9 mouse cellular contexts compared by ENCODE assay signal in genomic region chr9:88520122-88520848, GRCm38 (mm10). TPM values are rescaled to one million over a fixed set of nuclear protein-coding genes. Genes with fewer than 3 reads are reported as not detected.
A peak's percentile ranks its signal among the peaks of the same experiment; 100 is the strongest.
DNase-seq lines count a peak whose midpoint lies in the region; ATAC-seq and TF ChIP-seq lines count a peak whose summit lies in the region.
"Had no signal": no experiment of that assay in that cellular context is flagged by ENCODE, and none has a peak within 500 bp of the region (broad histone marks: within the 10 kb centered on the region; RNA-seq: fewer than 3 reads in every experiment).

No protein-coding gene starts in this region.

- H3K4me3 ChIP-seq in neural tube, embryonic 11.5 days (ENCODE audit: low read depth, low read length) = peak overlapping the region; percentile 68; the same call in 1 of the 2 replicates
- peak overlapping the region; percentile 100 for H3K4me3 ChIP-seq in embryonic fibroblast, embryonic 13.5 days (ENCODE audit: insufficient read depth, low read length)
- no peak overlapping the region for H3K4me3 ChIP-seq in limb, embryonic 15.5 days
- H3K4me3 ChIP-seq in stomach, embryonic 15.5 days (replicated peaks) = no peak overlapping the region

- H3K36me3 ChIP-seq in neural tube, embryonic 11.5 days (ENCODE audit: control insufficient read depth, insufficient read depth, low read length) = 0 out of 2 replicates have a peak, but pooled peaks cover 2% of the 10 kb centered on the region
- 0 out of 2 replicates have a peak, but pooled peaks cover 10% of the 10 kb centered on the region for H3K36me3 ChIP-seq in limb, embryonic 15.5 days
- 0 out of 2 replicates have a peak, but pooled peaks cover 5% of the 10 kb centered on the region for H3K36me3 ChIP-seq in stomach, embryonic 15.5 days

- TF ChIP-seq POLR2A in embryonic fibroblast, embryonic 13.5 days (IDR thresholded peaks at IDR 0.05; ENCODE audit: low read depth, low read length) = peak; percentile 51

- no peaks in the 10 kb centered on the region for H3K27me3 ChIP-seq in neural tube, embryonic 11.5 days (ENCODE audit: control insufficient read depth, insufficient read depth, low read length)
- no peaks in the 10 kb centered on the region for H3K27me3 ChIP-seq in limb, embryonic 15.5 days
- H3K27me3 ChIP-seq in stomach, embryonic 15.5 days (replicated peaks) = no peaks in the 10 kb centered on the region

- no peaks in the 10 kb centered on the region for H3K9me3 ChIP-seq in neural tube, embryonic 11.5 days (ENCODE audit: control insufficient read depth, low read length)
- H3K9me3 ChIP-seq in limb, embryonic 15.5 days = no peaks in the 10 kb centered on the region
- H3K9me3 ChIP-seq in stomach, embryonic 15.5 days = no peaks in the 10 kb centered on the region

- no peak for TF ChIP-seq CTCF in embryonic fibroblast, embryonic 13.5 days (IDR thresholded peaks at IDR 0.05; ENCODE audit: borderline replicate concordance, insufficient read depth, low read length)

- no peak for DNase-seq in neural tube, embryonic 11.5 days (ENCODE audit: low spot score)
- DNase-seq in neural tube, embryonic 10.5 days (ENCODE audit: extremely low spot score, low spot score) = no peak
- DNase-seq in kidney, postnatal 25 days = no peak
- DNase-seq in kidney, adult 8-10 months = no peak
- DNase-seq in adrenal gland, adult 2 months = no peak
- DNase-seq: kidney, adult 11 months had no signal

- no peak overlapping the region for H3K9ac ChIP-seq in neural tube, embryonic 11.5 days (ENCODE audit: low read length)
- H3K9ac ChIP-seq in limb, embryonic 15.5 days = no peak overlapping the region
- no peak overlapping the region for H3K9ac ChIP-seq in stomach, embryonic 15.5 days

- H3K27ac ChIP-seq in neural tube, embryonic 11.5 days (ENCODE audit: low read depth, low read length) = no peak overlapping the region
- peak overlapping the region; percentile 19; the same call in 1 of the 2 replicates for H3K27ac ChIP-seq in embryonic fibroblast, embryonic 13.5 days (ENCODE audit: insufficient read depth, low read length)
- H3K27ac ChIP-seq in limb, embryonic 15.5 days = no peak overlapping the region; the same call in 1 of the 2 replicates
- H3K27ac ChIP-seq in stomach, embryonic 15.5 days = no peak overlapping the region

- peak overlapping the region; percentile 48 for H3K4me2 ChIP-seq in neural tube, embryonic 11.5 days (ENCODE audit: low read depth)
- H3K4me2 ChIP-seq in limb, embryonic 15.5 days = peak overlapping the region; percentile 45; the same call in 1 of the 2 replicates
- H3K4me2 ChIP-seq in stomach, embryonic 15.5 days = peak overlapping the region; percentile 62

- no peak for ATAC-seq in neural tube, embryonic 11.5 days (ENCODE audit: insufficient read depth, low FRiP score, low TSS enrichment)
- ATAC-seq in limb, embryonic 15.5 days (ENCODE audit: insufficient number of reproducible peaks, low FRiP score, low TSS enrichment, low read depth) = no peak
- ATAC-seq in stomach, embryonic 15.5 days (ENCODE audit: insufficient read depth, low FRiP score, low read depth) = no peak

- WGBS in neural tube, embryonic 11.5 days = 20% methylated on average over 2 of the region's 2 CpGs
- 24% methylated on average over 2 of the region's 2 CpGs for WGBS in limb, embryonic 15.5 days
- WGBS in stomach, embryonic 15.5 days = 26% methylated on average over 2 of the region's 2 CpGs

- peaks cover 9% of the 10 kb centered on the region for H3K4me1 ChIP-seq in neural tube, embryonic 11.5 days (ENCODE audit: control insufficient read depth, insufficient read depth, low read length)
- H3K4me1 ChIP-seq in embryonic fibroblast, embryonic 13.5 days (ENCODE audit: control insufficient read depth, insufficient read depth, low read length) = no peaks in the 10 kb centered on the region
- peaks cover 11% of the 10 kb centered on the region for H3K4me1 ChIP-seq in limb, embryonic 15.5 days
- H3K4me1 ChIP-seq in stomach, embryonic 15.5 days = peaks cover 3% of the 10 kb centered on the region; the same call in 1 of the 2 replicates

RNA-seq across cellular contexts. Expression of gene Zfp949, which starts 27.5 kb away (rescaled TPM):
- 10.9 and 14.2 TPM in 2 replicates for polyA plus RNA-seq in neural tube, embryonic 11.5 days (2014; fragmentation: Nextera tagmentation; extraction: Ambion mirVana)
- polyA plus RNA-seq in embryonic fibroblast, embryonic 13.5 days (2011; ENCODE audit: insufficient read length, low read depth, missing spikeins) = 5.3 and 8.8 TPM in 2 replicates
- 13.6 and 14.1 TPM in 2 replicates for polyA plus RNA-seq in limb, embryonic 15.5 days (2015; fragmentation: Nextera tagmentation; extraction: Ambion mirVana)
- polyA plus RNA-seq in stomach, embryonic 15.5 days (2015; fragmentation: Nextera tagmentation; extraction: Ambion mirVana) = 10.1 and 10.5 TPM in 2 replicates
- total RNA-seq in adrenal gland, adult 2 months (2021) = 10 to 100 TPM in 1 of 2 experiments, 1 to 10 TPM in 1; 9.1 to 10.9 TPM
- 0.95 and 1.4 TPM in 2 replicates for polyA plus RNA-seq in adrenal gland, adult 2 months (2012; rRNA removed)

RNA-seq across cellular contexts. Expression of gene Syncrip, which starts 37.9 kb away (rescaled TPM):
- 124 and 132 TPM in 2 replicates for polyA plus RNA-seq in neural tube, embryonic 11.5 days (2014; fragmentation: Nextera tagmentation; extraction: Ambion mirVana)
- 240 and 252 TPM in 2 replicates for polyA plus RNA-seq in embryonic fibroblast, embryonic 13.5 days (2011; ENCODE audit: insufficient read length, low read depth, missing spikeins)
- 94.5 and 95.0 TPM in 2 replicates for polyA plus RNA-seq in limb, embryonic 15.5 days (2015; fragmentation: Nextera tagmentation; extraction: Ambion mirVana)
- 88.7 and 93.1 TPM in 2 replicates for polyA plus RNA-seq in stomach, embryonic 15.5 days (2015; fragmentation: Nextera tagmentation; extraction: Ambion mirVana)
- total RNA-seq in adrenal gland, adult 2 months (2021) = 10 to 100 TPM; 67.6 to 69.1 TPM
- 3.1 and 4.5 TPM in 2 replicates for polyA plus RNA-seq in adrenal gland, adult 2 months (2012; rRNA removed)

Comparison
In these comparisons a context has a peak if more than half of its experiments do, and no peak if none do; other contexts are left out.
1. H3K4me3 ChIP-seq: peak in neural tube, embryonic 11.5 days (single experiment) and embryonic fibroblast, embryonic 13.5 days (single experiment); none in limb, embryonic 15.5 days (single experiment) and stomach, embryonic 15.5 days (single experiment).
2. RNA of gene Syncrip, which starts 37.9 kb away (polyA plus RNA-seq): 240 to 252 TPM in embryonic fibroblast, embryonic 13.5 days, 124 to 132 TPM in neural tube, embryonic 11.5 days, 94.5 to 95.0 TPM in limb, embryonic 15.5 days and 88.7 to 93.1 TPM in stomach, embryonic 15.5 days; 3.1 to 4.5 TPM in adrenal gland, adult 2 months; every median in the first group is over 10 times any median in the second.
3. Peak in every context shown above with its lines, with median percentiles within 50 percentile points of each other: H3K4me2 ChIP-seq.